Mouse (Mus musculus): ENCODE results near the gene Ccdc88c. TPM values are rescaled to one million over a fixed set of nuclear protein-coding genes. Genes with fewer than 3 reads are reported as not detected.

Gene Ccdc88c
- 18.3 and 20.3 TPM in 2 replicates for polyA plus RNA-seq (2015; fragmentation: Nextera tagmentation; extraction: Ambion mirVana)

- peak; percentile 92 for ATAC-seq (replicated peaks)
- under 1% methylated on average over 55 of the region's 56 CpGs for WGBS
- no peaks in the 10 kb centered on the region for H3K9me3 ChIP-seq
- peaks cover 41% of the 10 kb centered on the region for H3K4me1 ChIP-seq
- no peaks in the 10 kb centered on the region for H3K27me3 ChIP-seq
- H3K36me3 ChIP-seq, result no peaks in the 10 kb centered on the region
- H3K27ac ChIP-seq (replicated peaks), result peak within 1 kb of the TSS; percentile 96
- peak within 1 kb of the TSS; percentile 80 for H3K4me2 ChIP-seq (replicated peaks)
- peak within 1 kb of the TSS; percentile 70 for H3K4me3 ChIP-seq
- H3K9ac ChIP-seq (replicated peaks), result peak within 1 kb of the TSS; percentile 81
These were observed at the start of gene Ccdc88c for GRCm38 (mm10) chr12:101028954-101029731. Gene Ccdc88c, minus strand, starts transcription at chr12:101029056.

- Histone ChIP-seq H3K9ac (replicated peaks) (no peak overlapping the region), H3K36me3 (no peaks in the 10 kb centered on the region), H3K27me3 (no peaks in the 10 kb centered on the region), H3K9me3 (no peaks in the 10 kb centered on the region), H3K4me1 (peaks cover 37% of the 10 kb centered on the region), H3K4me2 (replicated peaks) (no peak overlapping the region), H3K27ac (replicated peaks) (no peak overlapping the region), H3K4me3 (no peak overlapping the region)
- ATAC-seq (replicated peaks), result no peak
These were observed 49.1 kb upstream of the Ccdc88c start for GRCm38 (mm10) chr12:101077955-101078354.

- no peak overlapping the region for H3K4me2 ChIP-seq (replicated peaks)
- no peaks in the 10 kb centered on the region for H3K36me3 ChIP-seq
- H3K9me3 ChIP-seq, result no peaks in the 10 kb centered on the region
- no peak for ATAC-seq (replicated peaks)
- H3K27me3 ChIP-seq, result no peaks in the 10 kb centered on the region
- WGBS, result 90% methylated on average over 3 of the region's 3 CpGs
- H3K9ac ChIP-seq (replicated peaks), result no peak overlapping the region
- peaks cover 20% of the 10 kb centered on the region for H3K4me1 ChIP-seq
- no peak overlapping the region for H3K4me3 ChIP-seq
- H3K27ac ChIP-seq (replicated peaks), result no peak overlapping the region
These were observed 46.6 kb upstream of the Ccdc88c start for GRCm38 (mm10) chr12:101075433-101075832.

- WGBS, result 97% methylated on average over 4 of the region's 4 CpGs
- no peak for ATAC-seq (replicated peaks)
- Histone ChIP-seq H3K27ac (replicated peaks) (no peak overlapping the region), H3K4me1 (peaks cover 16% of the 10 kb centered on the region), H3K36me3 (no peaks in the 10 kb centered on the region), H3K4me2 (replicated peaks) (no peak overlapping the region), H3K9me3 (no peaks in the 10 kb centered on the region), H3K4me3 (no peak overlapping the region), H3K9ac (replicated peaks) (no peak overlapping the region), H3K27me3 (no peaks in the 10 kb centered on the region)
These were observed 46.1 kb upstream of the Ccdc88c start for GRCm38 (mm10) chr12:101074821-101075429.

GRCm38 (mm10) chr12:101069813-101070212 is 41.0 kb upstream of the Ccdc88c start:
- Histone ChIP-seq H3K4me2 (replicated peaks) (no peak overlapping the region), H3K4me3 (no peak overlapping the region), H3K27ac (replicated peaks) (no peak overlapping the region), H3K36me3 (peaks cover 8% of the 10 kb centered on the region; the same call in 1 of the 2 replicates), H3K9me3 (no peaks in the 10 kb centered on the region), H3K27me3 (no peaks in the 10 kb centered on the region), H3K9ac (replicated peaks) (no peak overlapping the region), H3K4me1 (no peaks in the 10 kb centered on the region)
- no peak for ATAC-seq (replicated peaks)
- WGBS, result 95% methylated on average over 1 of the region's 1 CpGs

GRCm38 (mm10) chr12:101066329-101066728 is 37.5 kb upstream of the Ccdc88c start:
- H3K4me3 ChIP-seq, result no peak overlapping the region
- no peak for ATAC-seq (replicated peaks)
- WGBS, result 62% methylated on average over 1 of the region's 1 CpGs
- H3K9ac ChIP-seq (replicated peaks), result no peak overlapping the region
- H3K4me1 ChIP-seq, result no peaks in the 10 kb centered on the region
- H3K36me3 ChIP-seq, result peaks cover 33% of the 10 kb centered on the region
- H3K27ac ChIP-seq (replicated peaks), result no peak overlapping the region
- no peaks in the 10 kb centered on the region for H3K9me3 ChIP-seq
- no peak overlapping the region for H3K4me2 ChIP-seq (replicated peaks)
- H3K27me3 ChIP-seq, result no peaks in the 10 kb centered on the region

GRCm38 (mm10) chr12:101039956-101040355 is 11.1 kb upstream of the Ccdc88c start:
- H3K27me3 ChIP-seq, result no peaks in the 10 kb centered on the region
- ATAC-seq (replicated peaks), result no peak
- H3K4me3 ChIP-seq, result no peak overlapping the region
- no peaks in the 10 kb centered on the region for H3K9me3 ChIP-seq
- H3K4me2 ChIP-seq (replicated peaks), result no peak overlapping the region
- H3K27ac ChIP-seq (replicated peaks), result no peak overlapping the region
- peaks cover 55% of the 10 kb centered on the region for H3K36me3 ChIP-seq
- H3K4me1 ChIP-seq, result no peaks in the 10 kb centered on the region
- no peak overlapping the region for H3K9ac ChIP-seq (replicated peaks)

- no peaks in the 10 kb centered on the region for H3K9me3 ChIP-seq
- peak overlapping the region; percentile 80 for H3K4me2 ChIP-seq (replicated peaks)
- H3K36me3 ChIP-seq, result no peaks in the 10 kb centered on the region
- WGBS, result under 1% methylated on average over 52 of the region's 67 CpGs
- H3K4me3 ChIP-seq, result peak overlapping the region; percentile 70
- H3K9ac ChIP-seq (replicated peaks), result peak overlapping the region; percentile 81
- ATAC-seq (replicated peaks), result peak; percentile 66; the same call in 1 of the 2 replicates
- H3K27ac ChIP-seq (replicated peaks), result peak overlapping the region; percentile 96
- peaks cover 48% of the 10 kb centered on the region for H3K4me1 ChIP-seq
- no peaks in the 10 kb centered on the region for H3K27me3 ChIP-seq
These were observed 456 bp downstream of the Ccdc88c start for GRCm38 (mm10) chr12:101028247-101028953.

- peak overlapping the region; percentile 81 for H3K9ac ChIP-seq (replicated peaks)
- ATAC-seq (replicated peaks), result no peak
- no peaks in the 10 kb centered on the region for H3K27me3 ChIP-seq
- H3K9me3 ChIP-seq, result no peaks in the 10 kb centered on the region
- peaks cover 53% of the 10 kb centered on the region for H3K4me1 ChIP-seq
- H3K4me3 ChIP-seq, result peak overlapping the region; percentile 70
- peak overlapping the region; percentile 60 for H3K27ac ChIP-seq (replicated peaks)
- peak overlapping the region; percentile 80 for H3K4me2 ChIP-seq (replicated peaks)
- WGBS, result under 1% methylated on average over 19 of the region's 19 CpGs
- H3K36me3 ChIP-seq, result no peaks in the 10 kb centered on the region
These were observed 1.2 kb downstream of the Ccdc88c start for GRCm38 (mm10) chr12:101027451-101028246.

GRCm38 (mm10) chr12:101026946-101027345 is 1.9 kb downstream of the Ccdc88c start:
- Histone ChIP-seq H3K4me3 (peak overlapping the region; percentile 70), H3K9me3 (no peaks in the 10 kb centered on the region), H3K9ac (replicated peaks) (peak overlapping the region; percentile 81), H3K27me3 (no peaks in the 10 kb centered on the region), H3K4me2 (replicated peaks) (peak overlapping the region; percentile 80), H3K27ac (replicated peaks) (peak overlapping the region; percentile 60; the same call in 1 of the 2 replicates), H3K36me3 (0 out of 2 replicates have a peak, but pooled peaks cover 2% of the 10 kb centered on the region), H3K4me1 (peaks cover 53% of the 10 kb centered on the region)
- ATAC-seq (replicated peaks), result no peak
- 2% methylated on average over 14 of the region's 14 CpGs for WGBS

GRCm38 (mm10) chr12:101026518-101026917 is 2.3 kb downstream of the Ccdc88c start:
- H3K27me3 ChIP-seq, result no peaks in the 10 kb centered on the region
- H3K36me3 ChIP-seq, result 0 out of 2 replicates have a peak, but pooled peaks cover 7% of the 10 kb centered on the region
- H3K9me3 ChIP-seq, result no peaks in the 10 kb centered on the region
- H3K4me2 ChIP-seq (replicated peaks), result peak overlapping the region; percentile 80
- 0 out of 2 replicates have a peak overlapping the region, but pooled peaks have one; percentile 60 for H3K27ac ChIP-seq (replicated peaks)
- no peak for ATAC-seq (replicated peaks)
- 30% methylated on average over 7 of the region's 7 CpGs for WGBS
- H3K4me1 ChIP-seq, result peaks cover 53% of the 10 kb centered on the region
- H3K9ac ChIP-seq (replicated peaks), result peak overlapping the region; percentile 81
- peak overlapping the region; percentile 70 for H3K4me3 ChIP-seq

All from forebrain, embryonic 15.5 days (tissue).